Mouse (Mus musculus) hindbrain, embryonic 13.5 days (tissue): Measurements from ENCODE around the gene Kctd10. TPM values are rescaled to one million over a fixed set of nuclear protein-coding genes. Genes with fewer than 3 reads are reported as not detected.

Experiments used
- ATAC-seq: fragments of 200-750 bp; cut with Nextera tagmentation; 2 replicates; pipeline ENCODE4 v1.8.0; 2017; ENCODE audit warnings: moderate TSS enrichment; ENCODE audit not compliant: low FRiP score
- H3K27ac ChIP-seq: fragments of 300-500 bp; sonication (generic); 2 replicates; pipeline ENCODE4 v1.5.1; 2015; ENCODE audit warnings: inconsistent platforms, mild to moderate bottlenecking, moderate library complexity
- H3K27me3 ChIP-seq: fragments of 300-500 bp; sonication (generic); 2 replicates; pipeline ENCODE4 v1.6.1; 2015; ENCODE audit warnings: mild to moderate bottlenecking, inconsistent platforms
- H3K36me3 ChIP-seq: fragments of 300-500 bp; sonication (generic); 2 replicates; pipeline ENCODE4 v1.6.1; 2015; ENCODE audit warnings: mild to moderate bottlenecking, inconsistent platforms
- H3K4me1 ChIP-seq: fragments of 300-500 bp; sonication (generic); replicated peaks from 2 replicates; pipeline ENCODE4 v1.6.1; 2015; ENCODE audit warnings: inconsistent platforms
- H3K4me2 ChIP-seq: fragments of 300-500 bp; sonication (generic); 2 replicates; pipeline ENCODE4 v1.6.1; 2015; ENCODE audit warnings: inconsistent platforms, mild to moderate bottlenecking, moderate library complexity
- H3K4me3 ChIP-seq: fragments of 300-500 bp; sonication (generic); 2 replicates; pipeline ENCODE4 v1.5.1; 2015; ENCODE audit warnings: mild to moderate bottlenecking, inconsistent platforms
- H3K9ac ChIP-seq: fragments of 300-500 bp; sonication (generic); 2 replicates; pipeline ENCODE4 v1.6.1; 2015; ENCODE audit warnings: mild to moderate bottlenecking, inconsistent platforms
- H3K9me3 ChIP-seq: fragments of 300-500 bp; sonication (generic); 2 replicates; pipeline ENCODE4 v1.6.1; 2016; ENCODE audit warnings: inconsistent platforms
- WGBS: fragments of 180-500 bp; shearing (Covaris S2); methylation state at CpG from one replicate; pipeline ENCODE4 v1.1.7; 2015; 5-methylcytosine and 5-hydroxymethylcytosine counted together
- polyA plus RNA-seq: library from polyadenylated mRNA; unstranded; fragments of >200 nt; fragmentation: Nextera tagmentation; extraction: Ambion mirVana; gene quantifications from 2 replicates; pipeline ENCODE4 v1.2.1, GENCODE M21; 2015

The Kctd10 gene
- 77.7 and 86.5 TPM in 2 replicates for polyA plus RNA-seq

GRCm38 (mm10) chr5:114380209-114381012 is at the start of gene Kctd10, which contains the start of gene Ube3b:
Kctd10 (minus strand) TSS chr5:114380508.
Ube3b (plus strand) TSS chr5:114380607.
- ATAC-seq = peak; percentile 95

GRCm38 (mm10) chr5:114429781-114430180 is 49.5 kb upstream of the Kctd10 start:
- no peak overlapping the region for H3K9ac ChIP-seq
- H3K4me1 ChIP-seq = peaks cover 16% of the 10 kb centered on the region
- WGBS = 90% methylated on average over 7 of the region's 7 CpGs
- no peaks in the 10 kb centered on the region for H3K9me3 ChIP-seq
- H3K36me3 ChIP-seq = peaks cover 7% of the 10 kb centered on the region
- no peak for ATAC-seq
- H3K4me3 ChIP-seq = no peak overlapping the region
- no peak overlapping the region for H3K4me2 ChIP-seq
- H3K27ac ChIP-seq = no peak overlapping the region
- H3K27me3 ChIP-seq = no peaks in the 10 kb centered on the region

More at GRCm38 (mm10) chr5:114380209-114381012, at the start of gene Kctd10, which contains the start of gene Ube3b:
- Histone ChIP-seq H3K4me2 (peak within 1 kb of the TSS; percentile 91), H3K4me1 (peaks cover 64% of the 10 kb centered on the region), H3K9ac (peak within 1 kb of the TSS; percentile 96), H3K36me3 (peaks cover 14% of the 10 kb centered on the region), H3K27ac (peak within 1 kb of the TSS; percentile 94), H3K9me3 (no peaks in the 10 kb centered on the region), H3K27me3 (no peaks in the 10 kb centered on the region), H3K4me3 (peak within 1 kb of the TSS; percentile 83)
- WGBS = under 1% methylated on average over 74 of the region's 74 CpGs

GRCm38 (mm10) chr5:114428621-114429020 is 48.3 kb upstream of the Kctd10 start:
- 71% methylated on average over 18 of the region's 18 CpGs for WGBS
- peak overlapping the region; percentile 46 for H3K27ac ChIP-seq
- 0 out of 2 replicates have a peak overlapping the region, but pooled peaks have one; percentile 4 for H3K9ac ChIP-seq

GRCm38 (mm10) chr5:114426732-114427131 is 46.4 kb upstream of the Kctd10 start:
- H3K27ac ChIP-seq = 0 out of 2 replicates have a peak overlapping the region, but pooled peaks have one; percentile 23
- H3K9ac ChIP-seq = no peak overlapping the region
- no peaks in the 10 kb centered on the region for H3K27me3 ChIP-seq
- peaks cover 31% of the 10 kb centered on the region for H3K4me1 ChIP-seq
- ATAC-seq = no peak
- no peak overlapping the region for H3K4me2 ChIP-seq
- H3K36me3 ChIP-seq = no peaks in the 10 kb centered on the region
- H3K4me3 ChIP-seq = no peak overlapping the region
- WGBS = 66% methylated on average over 6 of the region's 6 CpGs
- no peaks in the 10 kb centered on the region for H3K9me3 ChIP-seq

More at GRCm38 (mm10) chr5:114428621-114429020, 48.3 kb upstream of the Kctd10 start:
- no peaks in the 10 kb centered on the region for H3K27me3 ChIP-seq
- H3K4me2 ChIP-seq = no peak overlapping the region
- no peak for ATAC-seq
- no peak overlapping the region for H3K4me3 ChIP-seq
- no peaks in the 10 kb centered on the region for H3K36me3 ChIP-seq
- peaks cover 21% of the 10 kb centered on the region for H3K4me1 ChIP-seq
- no peaks in the 10 kb centered on the region for H3K9me3 ChIP-seq

GRCm38 (mm10) chr5:114423961-114424360 is 43.7 kb upstream of the Kctd10 start:
- H3K27me3 ChIP-seq = no peaks in the 10 kb centered on the region
- H3K4me1 ChIP-seq = peaks cover 27% of the 10 kb centered on the region
- no peak overlapping the region; the same call in 1 of the 2 replicates for H3K9ac ChIP-seq
- H3K36me3 ChIP-seq = peaks cover 23% of the 10 kb centered on the region
- 0 out of 2 replicates have a peak, but pooled peaks have one; percentile 25 for ATAC-seq
- whole genome bisulfite sequencing = 62% methylated on average over 5 of the region's 5 CpGs
- H3K27ac ChIP-seq = no peak overlapping the region
- H3K9me3 ChIP-seq = no peaks in the 10 kb centered on the region
- H3K4me3 ChIP-seq = no peak overlapping the region
- H3K4me2 ChIP-seq = no peak overlapping the region

GRCm38 (mm10) chr5:114422591-114422990 is 42.3 kb upstream of the Kctd10 start:
- Histone ChIP-seq H3K27ac (0 out of 2 replicates have a peak overlapping the region, but pooled peaks have one; percentile 6), H3K4me1 (peaks cover 19% of the 10 kb centered on the region), H3K9ac (no peak overlapping the region), H3K9me3 (no peaks in the 10 kb centered on the region), H3K27me3 (no peaks in the 10 kb centered on the region), H3K36me3 (peaks cover 37% of the 10 kb centered on the region), H3K4me2 (no peak overlapping the region), H3K4me3 (no peak overlapping the region)
- 50% methylated on average over 5 of the region's 5 CpGs for WGBS
- no peak for ATAC-seq

GRCm38 (mm10) chr5:114421561-114422298 is 41.4 kb upstream of the Kctd10 start:
- H3K4me3 ChIP-seq = no peak overlapping the region
- ATAC-seq = no peak
- no peak overlapping the region for H3K9ac ChIP-seq
- peaks cover 17% of the 10 kb centered on the region for H3K4me1 ChIP-seq
- no peak overlapping the region for H3K27ac ChIP-seq
- H3K27me3 ChIP-seq = no peaks in the 10 kb centered on the region
- H3K4me2 ChIP-seq = no peak overlapping the region
- WGBS = 80% methylated on average over 11 of the region's 11 CpGs
- H3K9me3 ChIP-seq = no peaks in the 10 kb centered on the region
- peaks cover 45% of the 10 kb centered on the region for H3K36me3 ChIP-seq

GRCm38 (mm10) chr5:114418541-114418940 is 38.2 kb upstream of the Kctd10 start:
- H3K4me2 ChIP-seq = no peak overlapping the region
- H3K9ac ChIP-seq = no peak overlapping the region
- WGBS = 81% methylated on average over 8 of the region's 8 CpGs
- no peak for ATAC-seq
- no peak overlapping the region for H3K4me3 ChIP-seq
- H3K36me3 ChIP-seq = peaks cover 77% of the 10 kb centered on the region
- H3K27me3 ChIP-seq = no peaks in the 10 kb centered on the region
- no peaks in the 10 kb centered on the region for H3K9me3 ChIP-seq
- peaks cover 10% of the 10 kb centered on the region for H3K4me1 ChIP-seq
- no peak overlapping the region for H3K27ac ChIP-seq

GRCm38 (mm10) chr5:114416855-114417254 is 36.5 kb upstream of the Kctd10 start:
- Histone ChIP-seq H3K27me3 (no peaks in the 10 kb centered on the region), H3K9ac (no peak overlapping the region), H3K27ac (no peak overlapping the region), H3K36me3 (peaks cover 94% of the 10 kb centered on the region), H3K4me1 (no peaks in the 10 kb centered on the region), H3K9me3 (no peaks in the 10 kb centered on the region), H3K4me3 (no peak overlapping the region), H3K4me2 (no peak overlapping the region)
- 88% methylated on average over 8 of the region's 8 CpGs for WGBS
- ATAC-seq = no peak

- Histone ChIP-seq H3K36me3 (peaks cover 100% of the 10 kb centered on the region), H3K4me2 (no peak overlapping the region), H3K27ac (no peak overlapping the region), H3K9ac (no peak overlapping the region), H3K9me3 (no peaks in the 10 kb centered on the region), H3K27me3 (no peaks in the 10 kb centered on the region), H3K4me3 (no peak overlapping the region), H3K4me1 (no peaks in the 10 kb centered on the region)
- ATAC-seq = no peak
- WGBS = 98% methylated on average over 5 of the region's 5 CpGs
Observed at GRCm38 (mm10) chr5:114415606-114416005, 35.3 kb upstream of the Kctd10 start.

- 87% methylated on average over 16 of the region's 16 CpGs for WGBS
- H3K36me3 ChIP-seq = peaks cover 100% of the 10 kb centered on the region
Observed at GRCm38 (mm10) chr5:114413067-114413735, 32.9 kb upstream of the Kctd10 start.

More at GRCm38 (mm10) chr5:114413067-114413735, 32.9 kb upstream of the Kctd10 start:
- Histone ChIP-seq H3K27me3 (no peaks in the 10 kb centered on the region), H3K4me3 (no peak overlapping the region), H3K4me2 (no peak overlapping the region), H3K4me1 (no peaks in the 10 kb centered on the region), H3K27ac (no peak overlapping the region), H3K9me3 (no peaks in the 10 kb centered on the region), H3K9ac (no peak overlapping the region)
- no peak for ATAC-seq
